Mouse (Mus musculus) Patski (cell line): ENCODE data around the gene Apopt1. TPM values are rescaled to one million over a fixed set of nuclear protein-coding genes. Genes with fewer than 3 reads are reported as not detected.

Experiments used
- ATAC-seq: fragments of 100-300 bp; one replicate; pipeline ENCODE4 v1.8.0; 2021
- CTCF ChIA-PET: fragments of 350-600 bp; sonication (Branson Sonifier 250); formaldehyde crosslinking; loops from one replicate; lab custom pipeline; 2022; ENCODE audit warnings: inconsistent platforms; lab: Charles Lee
- POLR2A ChIA-PET: fragments of 350-600 bp; sonication (Branson Sonifier 250); formaldehyde crosslinking; loops from one replicate; lab custom pipeline; 2022; ENCODE audit warnings: antibody characterized with exemption, inconsistent platforms; lab: Charles Lee
- DNase-seq: peaks from one replicate; pipeline ENCODE4 v3.0.0-alpha.2; 2011; ENCODE audit warnings: low read depth, low spot score
- H3K27me3 ChIP-seq: fragments of 371-371 bp; one replicate; pipeline ENCODE4 v1.5.1; 2021
- CTCF ChIP-seq: fragments of 100-300 bp; IDR thresholded peaks from one replicate; pipeline ENCODE4 v1.5.1; 2021
- in situ Hi-C: fragments of 300-500 bp; cut with MboI; formaldehyde crosslinking; loops from 3 replicates; pipeline ENCODE4 v1.11.1; 2018; ENCODE audit warnings: low pct_unique_long_range_greater_than_20kb, mixed read lengths
- polyA plus RNA-seq: library from polyadenylated mRNA; unstranded; gene quantifications from one replicate; pipeline ENCODE4 v1.2.3, GENCODE M21; 2021

The Apopt1 gene
- polyA plus RNA-seq: 36.7 TPM

- ATAC-seq: peak; percentile 85
- POLR2A ChIA-PET: interaction anchor here (0.8 to 1.1 kb wide), 3 partner anchors 12 to 47 kb away, joined by 3 read pairs; no protein-coding TSS in a partner anchor
- CTCF ChIA-PET: no interaction called here
- no peaks in the 10 kb centered on the region for H3K27me3 ChIP-seq
- TF ChIP-seq CTCF: no peak
- DNase-seq: no peak
- in situ Hi-C loops: no loop called here
Observed at GRCm38 (mm10) chr12:111713004-111713651, at the start of gene Apopt1, which contains the start of gene Bag5. TSS of gene Apopt1 (plus strand) at chr12:111713261. TSS of gene Bag5 (minus strand) at chr12:111713257.

- in situ Hi-C loops: no loop called here
- ChIA-PET CTCF (interaction anchor here (1.2 to 1.9 kb wide), 3 partner anchors 9 to 32 kb away, joined by 3 to 4 read pairs (median 3); no protein-coding TSS in a partner anchor), POLR2A (no interaction called here)
- no peak for DNase-seq
- ATAC-seq: no peak
- H3K27me3 ChIP-seq: no peaks in the 10 kb centered on the region
- TF ChIP-seq CTCF: no peak
Observed at GRCm38 (mm10) chr12:111664144-111664634, 48.9 kb upstream of the Apopt1 start.

- POLR2A ChIA-PET: interaction anchor here (0.6 to 1.4 kb wide), 3 partner anchors 28 to 175 kb away, joined by 3 to 4 read pairs (median 4); no protein-coding TSS in a partner anchor
- H3K27me3 ChIP-seq: no peaks in the 10 kb centered on the region
- no peak for TF ChIP-seq CTCF
- ATAC-seq: peak; percentile 73
- in situ Hi-C loops: no loop called here
- CTCF ChIA-PET: interaction anchor here (0.9 to 5.6 kb wide), 3 partner anchors 11 to 32 kb away, joined by 3 to 49 read pairs (median 4); partner anchors contain the start of gene Trmt61a
- peak; percentile 73 for DNase-seq
Observed at GRCm38 (mm10) chr12:111665041-111665880, 47.8 kb upstream of the Apopt1 start.

- ATAC-seq (no peak), DNase-seq (no peak)
- TF ChIP-seq CTCF: no peak
- ChIA-PET CTCF (interaction anchor here (5.6 kb wide), 1 partner anchor 31 kb away, joined by 49 read pairs; no protein-coding TSS in a partner anchor), POLR2A (interaction anchor here (0.5 to 2.7 kb wide), 5 partner anchors 27 to 67 kb away, joined by 3 to 10 read pairs (median 3); no protein-coding TSS in a partner anchor)
- no peaks in the 10 kb centered on the region for H3K27me3 ChIP-seq
- in situ Hi-C loops: no loop called here
Observed at GRCm38 (mm10) chr12:111666380-111666779, 46.7 kb upstream of the Apopt1 start.

GRCm38 (mm10) chr12:111667421-111667820 is 45.6 kb upstream of the Apopt1 start:
- no peak for TF ChIP-seq CTCF
- no peak for DNase-seq
- ATAC-seq: no peak
- CTCF ChIA-PET: interaction anchor here (0.7 to 5.6 kb wide), 8 partner anchors 10 to 72 kb away, joined by 3 to 49 read pairs (median 6); no protein-coding TSS in a partner anchor
- POLR2A ChIA-PET: interaction anchor here (2.7 kb wide), 1 partner anchor 29 kb away, joined by 10 read pairs; no protein-coding TSS in a partner anchor
- H3K27me3 ChIP-seq: no peaks in the 10 kb centered on the region
- in situ Hi-C loops: no loop called here

GRCm38 (mm10) chr12:111668457-111668912 is 44.6 kb upstream of the Apopt1 start:
- no peaks in the 10 kb centered on the region for H3K27me3 ChIP-seq
- in situ Hi-C loops: no loop called here
- POLR2A ChIA-PET: interaction anchor here (0.7 to 2.7 kb wide), 4 partner anchors 20 to 147 kb away, joined by 3 to 10 read pairs (median 3); no protein-coding TSS in a partner anchor
- no peak for TF ChIP-seq CTCF
- CTCF ChIA-PET: interaction anchor here (0.6 to 5.6 kb wide), 12 partner anchors 8 to 71 kb away, joined by 3 to 49 read pairs (median 6); partner anchors contain the start of gene Trmt61a
- ATAC-seq: peak; percentile 12
- DNase-seq: peak; percentile 66

- ChIA-PET POLR2A (interaction anchor here (0.7 to 2.7 kb wide), 4 partner anchors 19 to 146 kb away, joined by 3 to 10 read pairs (median 3); no protein-coding TSS in a partner anchor), CTCF (interaction anchor here (0.6 to 5.6 kb wide), 7 partner anchors 8 to 39 kb away, joined by 4 to 49 read pairs (median 8); partner anchors contain the start of gene Trmt61a)
- H3K27me3 ChIP-seq: no peaks in the 10 kb centered on the region
- DNase-seq (no peak), ATAC-seq (no peak)
- in situ Hi-C loops: no loop called here
- no peak for TF ChIP-seq CTCF
Observed at GRCm38 (mm10) chr12:111669000-111669788, 43.9 kb upstream of the Apopt1 start.

GRCm38 (mm10) chr12:111669961-111670360 is 43.1 kb upstream of the Apopt1 start:
- H3K27me3 ChIP-seq: no peaks in the 10 kb centered on the region
- DNase-seq (no peak), ATAC-seq (no peak)
- in situ Hi-C loops: no loop called here
- CTCF ChIA-PET: interaction anchor here (5.6 kb wide), 1 partner anchor 27 kb away, joined by 49 read pairs; no protein-coding TSS in a partner anchor
- POLR2A ChIA-PET: no interaction called here
- TF ChIP-seq CTCF: no peak

- TF ChIP-seq CTCF: no peak
- no peaks in the 10 kb centered on the region for H3K27me3 ChIP-seq
- CTCF ChIA-PET: no interaction called here
- POLR2A ChIA-PET: no interaction called here
- in situ Hi-C loops: no loop called here
- DNase-seq (no peak), ATAC-seq (no peak)
Observed at GRCm38 (mm10) chr12:111670371-111670971, 42.6 kb upstream of the Apopt1 start.
